Mouse (Mus musculus): Measurements from ENCODE around the gene Narfl. TPM values are rescaled to one million over a fixed set of nuclear protein-coding genes. Genes with fewer than 3 reads are reported as not detected.

Gene Narfl
- total and polyA plus RNA-seq, 2 experiments = 14.9 to 22.5 TPM

- no peak overlapping the region for H3K4me3 ChIP-seq (ENCODE audit: insufficient read depth, low read depth, low read length)
- WGBS = 73% methylated on average over 7 of the region's 7 CpGs
- no peak for DNase-seq (ENCODE audit: extremely low read depth, low read depth, low spot score)
- H3K9ac ChIP-seq (ENCODE audit: low read depth, low read length) = no peak overlapping the region
- no peaks in the 10 kb centered on the region for H3K79me2 ChIP-seq (ENCODE audit: control insufficient read depth, insufficient read depth, low read length)
- H3K27ac ChIP-seq (replicated peaks; ENCODE audit: insufficient read depth, low read depth, low read length) = no peak overlapping the region
- H3K36me3 ChIP-seq (ENCODE audit: control insufficient read depth, insufficient read depth, low read length) = peaks cover 2% of the 10 kb centered on the region; the same call in 1 of the 2 replicates
- H3K27me3 ChIP-seq (ENCODE audit: control insufficient read depth, insufficient read depth, low read length) = no peaks in the 10 kb centered on the region
- TF ChIP-seq POLR2A (IDR thresholded peaks at IDR 0.05; ENCODE audit: extremely low read depth, insufficient read depth, low read length) (no peak), CTCF (IDR thresholded peaks at IDR 0.05; ENCODE audit: low read depth, low read length) (no peak)
- H3K4me1 ChIP-seq (ENCODE audit: control insufficient read depth, insufficient read depth, low read length) = peaks cover 3% of the 10 kb centered on the region; the same call in 1 of the 2 replicates
Observed at GRCm38 (mm10) chr17:25783086-25783485, 9.5 kb downstream of the Narfl start.

- Histone ChIP-seq H3K27me3 (ENCODE audit: control insufficient read depth, insufficient read depth, low read length) (no peaks in the 10 kb centered on the region), H3K4me3 (ENCODE audit: insufficient read depth, low read depth, low read length) (no peak overlapping the region), H3K27ac (replicated peaks; ENCODE audit: insufficient read depth, low read depth, low read length) (no peak overlapping the region), H3K36me3 (ENCODE audit: control insufficient read depth, insufficient read depth, low read length) (peaks cover 2% of the 10 kb centered on the region; the same call in 1 of the 2 replicates), H3K9ac (ENCODE audit: low read depth, low read length) (no peak overlapping the region), H3K4me1 (ENCODE audit: control insufficient read depth, insufficient read depth, low read length) (peaks cover 3% of the 10 kb centered on the region; the same call in 1 of the 2 replicates), H3K79me2 (ENCODE audit: control insufficient read depth, insufficient read depth, low read length) (no peaks in the 10 kb centered on the region)
- TF ChIP-seq POLR2A (IDR thresholded peaks at IDR 0.05; ENCODE audit: extremely low read depth, insufficient read depth, low read length) (no peak), CTCF (IDR thresholded peaks at IDR 0.05; ENCODE audit: low read depth, low read length) (no peak)
- DNase-seq (ENCODE audit: extremely low read depth, low read depth, low spot score) = no peak
- 81% methylated on average over 15 of the region's 15 CpGs for WGBS
Observed at GRCm38 (mm10) chr17:25783861-25784574, 10.4 kb downstream of the Narfl start.

GRCm38 (mm10) chr17:25785281-25785745, 11.7 kb downstream of the Narfl start, which contains the start of gene Haghl:
TSS of gene Haghl (minus strand) at chr17:25785673.
- peaks cover 3% of the 10 kb centered on the region; the same call in 1 of the 2 replicates for H3K4me1 ChIP-seq (ENCODE audit: control insufficient read depth, insufficient read depth, low read length)
- no peak within 1 kb of the TSS for H3K27ac ChIP-seq (replicated peaks; ENCODE audit: insufficient read depth, low read depth, low read length)
- peak; percentile 86 for DNase-seq (ENCODE audit: extremely low read depth, low read depth, low spot score)
- TF ChIP-seq CTCF (IDR thresholded peaks at IDR 0.05; ENCODE audit: low read depth, low read length) (no peak), POLR2A (IDR thresholded peaks at IDR 0.05; ENCODE audit: extremely low read depth, insufficient read depth, low read length) (no peak)
- H3K9ac ChIP-seq (ENCODE audit: low read depth, low read length) = peak within 1 kb of the TSS; percentile 54
- no peaks in the 10 kb centered on the region for H3K79me2 ChIP-seq (ENCODE audit: control insufficient read depth, insufficient read depth, low read length)
- peak within 1 kb of the TSS; percentile 69 for H3K4me3 ChIP-seq (ENCODE audit: insufficient read depth, low read depth, low read length)
- no peaks in the 10 kb centered on the region for H3K27me3 ChIP-seq (ENCODE audit: control insufficient read depth, insufficient read depth, low read length)
- under 1% methylated on average over 23 of the region's 23 CpGs for WGBS
- no peaks in the 10 kb centered on the region; the same call in 1 of the 2 replicates for H3K36me3 ChIP-seq (ENCODE audit: control insufficient read depth, insufficient read depth, low read length)

- H3K36me3 ChIP-seq (ENCODE audit: control insufficient read depth, insufficient read depth, low read length) = no peaks in the 10 kb centered on the region; the same call in 1 of the 2 replicates
- H3K27ac ChIP-seq (replicated peaks; ENCODE audit: insufficient read depth, low read depth, low read length) = no peak within 1 kb of the TSS
- H3K4me3 ChIP-seq (ENCODE audit: insufficient read depth, low read depth, low read length) = peak within 1 kb of the TSS; percentile 69
- peaks cover 3% of the 10 kb centered on the region; the same call in 1 of the 2 replicates for H3K4me1 ChIP-seq (ENCODE audit: control insufficient read depth, insufficient read depth, low read length)
- DNase-seq (ENCODE audit: extremely low read depth, low read depth, low spot score) = no peak
- no peaks in the 10 kb centered on the region for H3K79me2 ChIP-seq (ENCODE audit: control insufficient read depth, insufficient read depth, low read length)
- TF ChIP-seq POLR2A (IDR thresholded peaks at IDR 0.05; ENCODE audit: extremely low read depth, insufficient read depth, low read length) (no peak), CTCF (IDR thresholded peaks at IDR 0.05; ENCODE audit: low read depth, low read length) (no peak)
- H3K9ac ChIP-seq (ENCODE audit: low read depth, low read length) = 0 out of 2 replicates have a peak within 1 kb of the TSS, but pooled peaks have one; percentile 25
- 87% methylated on average over 3 of the region's 3 CpGs for WGBS
- H3K27me3 ChIP-seq (ENCODE audit: control insufficient read depth, insufficient read depth, low read length) = no peaks in the 10 kb centered on the region
Observed at GRCm38 (mm10) chr17:25786280-25786679, 12.7 kb downstream of the Narfl start, which contains the start of gene Ccdc78. TSS of gene Ccdc78 (plus strand) at chr17:25786580.

GRCm38 (mm10) chr17:25786781-25787504, 13.4 kb downstream of the Narfl start:
- Histone ChIP-seq H3K27ac (replicated peaks; ENCODE audit: insufficient read depth, low read depth, low read length) (no peak overlapping the region), H3K4me3 (ENCODE audit: insufficient read depth, low read depth, low read length) (no peak overlapping the region), H3K4me1 (ENCODE audit: control insufficient read depth, insufficient read depth, low read length) (peaks cover 3% of the 10 kb centered on the region; the same call in 1 of the 2 replicates), H3K9ac (ENCODE audit: low read depth, low read length) (no peak overlapping the region), H3K36me3 (ENCODE audit: control insufficient read depth, insufficient read depth, low read length) (no peaks in the 10 kb centered on the region), H3K79me2 (ENCODE audit: control insufficient read depth, insufficient read depth, low read length) (no peaks in the 10 kb centered on the region), H3K27me3 (ENCODE audit: control insufficient read depth, insufficient read depth, low read length) (no peaks in the 10 kb centered on the region)
- no peak for TF ChIP-seq CTCF (IDR thresholded peaks at IDR 0.05; ENCODE audit: low read depth, low read length)
- TF ChIP-seq POLR2A (IDR thresholded peaks at IDR 0.05; ENCODE audit: extremely low read depth, insufficient read depth, low read length) = no peak
- 90% methylated on average over 9 of the region's 9 CpGs for WGBS
- DNase-seq (ENCODE audit: extremely low read depth, low read depth, low spot score) = no peak

Data from liver, adult 2 months (tissue).